Mouse (Mus musculus): Measurements from ENCODE around the gene Tgfb3. TPM values are rescaled to one million over a fixed set of nuclear protein-coding genes. Genes with fewer than 3 reads are reported as not detected.
A peak's percentile ranks its signal among the peaks of the same experiment; 100 is the strongest.

Tgfb3 gene
- 2.6 and 3.3 TPM in 2 replicates for polyA plus RNA-seq (2012; rRNA removed)

DNA sequence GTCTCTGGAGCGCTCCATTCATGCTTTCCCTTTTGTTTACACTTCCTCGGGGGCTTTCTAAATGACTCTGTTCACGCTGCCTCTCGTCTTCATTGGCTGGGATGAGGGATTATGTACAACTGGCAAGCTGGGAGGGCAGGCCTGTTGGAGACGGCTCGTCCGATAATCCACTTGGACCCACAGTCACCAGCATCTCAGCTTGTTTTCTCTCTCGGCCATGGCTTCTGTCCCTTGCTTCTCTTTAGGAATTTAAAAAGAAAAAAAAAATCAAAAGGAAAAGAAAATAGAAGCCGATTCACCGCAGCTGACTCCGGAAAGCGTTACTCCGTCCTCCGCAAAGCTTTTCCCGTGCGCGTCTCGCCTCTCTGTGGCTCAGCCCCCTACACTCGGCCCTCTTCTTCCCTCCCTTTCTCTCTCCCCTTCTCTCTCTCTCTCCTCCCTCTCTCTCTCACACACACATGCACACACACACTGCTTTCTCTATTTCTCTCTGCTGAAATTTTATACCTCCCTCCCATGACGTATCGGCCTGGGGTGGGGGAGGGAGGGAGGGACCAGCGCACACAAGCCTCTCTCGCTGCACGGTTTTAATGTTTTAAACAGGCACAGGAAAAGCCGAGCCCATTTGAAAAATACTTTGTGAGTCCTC, at the start of gene Tgfb3:
Gene Tgfb3 (minus strand): TSS at position 489 of the 649 bp plus-strand sequence.
- H3K27ac ChIP-seq (ENCODE audit: insufficient read depth, low read depth, low read length) = peak within 1 kb of the TSS; percentile 25; the same call in 1 of the 2 replicates
- WGBS = 7% methylated on average over 25 of the region's 25 CpGs
- peak within 1 kb of the TSS; percentile 54 for H3K4me3 ChIP-seq (ENCODE audit: insufficient read depth, low read depth, low read length)
- no peaks in the 10 kb centered on the region for H3K36me3 ChIP-seq (ENCODE audit: control insufficient read depth, insufficient read depth, low read length)
- no peak for TF ChIP-seq CTCF (conservative IDR thresholded peaks at IDR 0.05; ENCODE audit: insufficient read depth, insufficient read length, low read depth, low read length)
- no peak for TF ChIP-seq POLR2A (IDR thresholded peaks at IDR 0.05; ENCODE audit: low read depth, low read length)
- DNase-seq = peak; percentile 49
- H3K27me3 ChIP-seq (replicated peaks; ENCODE audit: control insufficient read depth, insufficient read depth, low read length) = no peaks in the 10 kb centered on the region
- H3K4me1 ChIP-seq (ENCODE audit: control insufficient read depth, insufficient read depth, low read length) = peaks cover 7% of the 10 kb centered on the region; the same call in 1 of the 2 replicates

DNA sequence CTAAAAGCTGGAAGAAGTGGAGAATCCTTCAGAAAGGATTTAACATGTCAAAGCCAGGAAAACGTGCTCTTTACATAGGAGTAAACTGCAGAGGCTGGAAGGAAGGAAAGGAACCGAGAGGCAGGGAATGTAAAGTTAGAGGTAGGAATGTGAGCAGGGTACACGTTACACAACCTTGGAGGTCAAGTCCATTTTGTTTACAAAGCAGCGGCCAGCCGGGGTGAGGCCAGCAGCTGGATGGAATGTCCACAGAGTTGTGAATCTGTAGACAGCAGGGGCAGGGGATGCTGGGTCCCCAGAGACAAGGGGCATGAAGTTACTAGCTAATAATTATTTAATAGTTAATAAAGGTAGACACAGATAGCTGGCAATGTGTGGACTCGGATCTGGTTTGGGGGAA, 49.3 kb upstream of the Tgfb3 start:
- peak; percentile 85 for DNase-seq
- WGBS = 32% methylated on average over 6 of the region's 6 CpGs
- Histone ChIP-seq H3K4me3 (ENCODE audit: insufficient read depth, low read depth, low read length) (no peak overlapping the region), H3K4me1 (ENCODE audit: control insufficient read depth, insufficient read depth, low read length) (no peaks in the 10 kb centered on the region), H3K27ac (ENCODE audit: insufficient read depth, low read depth, low read length) (peak overlapping the region; percentile 18), H3K36me3 (ENCODE audit: control insufficient read depth, insufficient read depth, low read length) (no peaks in the 10 kb centered on the region), H3K27me3 (replicated peaks; ENCODE audit: control insufficient read depth, insufficient read depth, low read length) (no peaks in the 10 kb centered on the region)
- TF ChIP-seq CTCF (conservative IDR thresholded peaks at IDR 0.05; ENCODE audit: insufficient read depth, insufficient read length, low read depth, low read length) (no peak), POLR2A (IDR thresholded peaks at IDR 0.05; ENCODE audit: low read depth, low read length) (no peak)

DNA sequence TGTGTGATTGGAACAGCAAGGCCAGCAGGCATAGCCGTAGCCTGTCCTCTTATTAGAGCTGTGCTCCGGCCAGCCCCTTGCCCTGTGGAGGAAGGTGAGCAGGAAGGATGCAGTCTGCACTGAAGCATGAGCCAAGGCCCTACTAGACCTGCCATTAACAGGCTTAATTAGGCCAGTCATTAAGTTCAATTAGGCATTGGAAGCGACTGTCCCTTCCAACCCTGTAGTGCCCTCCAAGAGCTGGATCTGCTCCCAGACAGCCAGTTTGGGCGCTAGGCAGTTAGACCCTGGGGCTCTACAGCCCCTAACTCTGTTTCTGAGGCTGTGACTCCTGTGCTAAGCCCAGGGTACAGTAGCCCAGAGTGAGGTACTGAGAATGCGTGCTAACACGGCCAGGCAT, 45.2 kb upstream of the Tgfb3 start:
- H3K27me3 ChIP-seq (replicated peaks; ENCODE audit: control insufficient read depth, insufficient read depth, low read length) = no peaks in the 10 kb centered on the region
- WGBS = 84% methylated on average over 6 of the region's 6 CpGs
- TF ChIP-seq POLR2A (IDR thresholded peaks at IDR 0.05; ENCODE audit: low read depth, low read length) (no peak), CTCF (conservative IDR thresholded peaks at IDR 0.05; ENCODE audit: insufficient read depth, insufficient read length, low read depth, low read length) (no peak)
- DNase-seq = no peak
- no peak overlapping the region for H3K27ac ChIP-seq (ENCODE audit: insufficient read depth, low read depth, low read length)
- H3K4me1 ChIP-seq (ENCODE audit: control insufficient read depth, insufficient read depth, low read length) = 0 out of 2 replicates have a peak, but pooled peaks cover 6% of the 10 kb centered on the region
- H3K36me3 ChIP-seq (ENCODE audit: control insufficient read depth, insufficient read depth, low read length) = no peaks in the 10 kb centered on the region
- no peak overlapping the region for H3K4me3 ChIP-seq (ENCODE audit: insufficient read depth, low read depth, low read length)

DNA sequence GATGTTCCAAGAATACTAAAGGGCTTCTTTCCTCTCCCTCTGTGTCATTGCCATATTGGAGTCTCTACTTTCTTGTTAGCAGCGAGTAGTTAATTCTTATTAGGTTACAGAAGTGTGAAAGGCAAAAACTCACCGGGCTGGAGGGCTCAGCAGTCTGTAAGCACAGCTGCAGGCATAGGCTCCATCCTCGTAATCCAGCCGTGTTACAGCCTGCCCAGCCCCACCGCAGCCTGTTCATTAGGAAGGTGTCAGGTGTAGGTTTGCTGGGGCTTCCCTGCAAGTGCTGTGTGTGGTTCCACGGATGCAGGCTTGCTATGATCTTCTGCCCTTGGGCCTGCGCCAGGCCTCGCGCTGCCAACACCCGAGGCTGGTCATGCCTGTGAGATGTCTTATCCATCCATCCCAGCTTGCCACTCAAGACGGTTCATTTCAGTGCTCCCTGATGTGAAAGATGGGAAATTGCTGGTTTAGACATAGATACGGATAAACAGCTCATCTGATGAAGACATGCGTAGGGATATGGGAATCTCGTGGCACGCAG, 37.5 kb upstream of the Tgfb3 start:
- DNase-seq = no peak
- no peaks in the 10 kb centered on the region for H3K36me3 ChIP-seq (ENCODE audit: control insufficient read depth, insufficient read depth, low read length)
- no peak overlapping the region for H3K4me3 ChIP-seq (ENCODE audit: insufficient read depth, low read depth, low read length)
- TF ChIP-seq POLR2A (IDR thresholded peaks at IDR 0.05; ENCODE audit: low read depth, low read length) = no peak
- H3K4me1 ChIP-seq (ENCODE audit: control insufficient read depth, insufficient read depth, low read length) = no peaks in the 10 kb centered on the region
- WGBS = 81% methylated on average over 15 of the region's 15 CpGs
- no peaks in the 10 kb centered on the region for H3K27me3 ChIP-seq (replicated peaks; ENCODE audit: control insufficient read depth, insufficient read depth, low read length)
- H3K27ac ChIP-seq (ENCODE audit: insufficient read depth, low read depth, low read length) = no peak overlapping the region

DNA sequence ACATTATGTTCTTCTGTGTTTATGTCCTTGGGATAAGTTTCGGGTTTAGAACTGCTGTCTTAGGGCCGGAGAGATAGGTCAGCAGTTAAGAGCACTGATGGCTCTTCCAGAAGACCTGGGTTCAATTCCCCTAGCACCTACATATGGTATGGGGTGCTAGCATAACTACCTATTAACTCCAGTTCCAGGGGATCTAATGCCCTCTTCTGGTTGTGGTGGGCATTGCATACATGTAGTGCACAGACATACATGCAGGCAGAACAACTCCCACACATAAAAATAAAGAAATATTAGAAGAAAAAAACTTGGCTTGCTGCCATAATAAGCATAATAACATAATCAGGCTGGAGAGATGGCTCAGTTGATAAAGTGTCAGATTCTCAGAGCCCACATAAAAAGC, 31.8 kb upstream of the Tgfb3 start:
- Histone ChIP-seq H3K4me1 (ENCODE audit: control insufficient read depth, insufficient read depth, low read length) (peaks cover 3% of the 10 kb centered on the region; the same call in 1 of the 2 replicates), H3K27ac (ENCODE audit: insufficient read depth, low read depth, low read length) (no peak overlapping the region), H3K36me3 (ENCODE audit: control insufficient read depth, insufficient read depth, low read length) (no peaks in the 10 kb centered on the region), H3K27me3 (replicated peaks; ENCODE audit: control insufficient read depth, insufficient read depth, low read length) (no peaks in the 10 kb centered on the region), H3K4me3 (ENCODE audit: insufficient read depth, low read depth, low read length) (no peak overlapping the region)
- TF ChIP-seq POLR2A (IDR thresholded peaks at IDR 0.05; ENCODE audit: low read depth, low read length) (no peak), CTCF (conservative IDR thresholded peaks at IDR 0.05; ENCODE audit: insufficient read depth, insufficient read length, low read depth, low read length) (no peak)
- 92% methylated on average over 2 of the region's 2 CpGs for WGBS
- DNase-seq = peak; percentile 63

DNA sequence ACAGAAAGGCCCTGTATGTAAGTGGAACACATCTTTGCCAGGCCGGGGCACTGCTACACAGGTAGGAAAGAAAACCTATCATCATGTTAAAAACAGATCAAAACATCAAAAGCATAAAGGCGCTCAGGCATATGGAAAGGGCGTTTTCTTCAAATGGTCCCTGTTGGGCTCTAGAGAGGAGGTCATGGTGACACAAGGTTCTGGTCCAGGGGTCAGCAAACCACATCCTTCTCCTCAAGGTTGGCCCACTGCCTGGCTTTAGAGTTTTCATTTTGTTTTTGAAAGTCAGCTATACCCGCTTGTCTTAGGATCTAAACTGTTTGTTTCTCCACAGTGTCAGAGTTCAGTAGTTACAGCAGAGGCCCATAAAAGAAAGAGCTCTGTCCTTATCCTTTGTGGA, 30.7 kb upstream of the Tgfb3 start:
- no peak for TF ChIP-seq CTCF (conservative IDR thresholded peaks at IDR 0.05; ENCODE audit: insufficient read depth, insufficient read length, low read depth, low read length)
- TF ChIP-seq POLR2A (IDR thresholded peaks at IDR 0.05; ENCODE audit: low read depth, low read length) = no peak
- Histone ChIP-seq H3K27ac (ENCODE audit: insufficient read depth, low read depth, low read length) (no peak overlapping the region), H3K27me3 (replicated peaks; ENCODE audit: control insufficient read depth, insufficient read depth, low read length) (no peaks in the 10 kb centered on the region), H3K4me1 (ENCODE audit: control insufficient read depth, insufficient read depth, low read length) (peaks cover 12% of the 10 kb centered on the region; the same call in 1 of the 2 replicates), H3K36me3 (ENCODE audit: control insufficient read depth, insufficient read depth, low read length) (no peaks in the 10 kb centered on the region), H3K4me3 (ENCODE audit: insufficient read depth, low read depth, low read length) (no peak overlapping the region)
- WGBS = 46% methylated on average over 4 of the region's 4 CpGs
- peak; percentile 60 for DNase-seq

DNA sequence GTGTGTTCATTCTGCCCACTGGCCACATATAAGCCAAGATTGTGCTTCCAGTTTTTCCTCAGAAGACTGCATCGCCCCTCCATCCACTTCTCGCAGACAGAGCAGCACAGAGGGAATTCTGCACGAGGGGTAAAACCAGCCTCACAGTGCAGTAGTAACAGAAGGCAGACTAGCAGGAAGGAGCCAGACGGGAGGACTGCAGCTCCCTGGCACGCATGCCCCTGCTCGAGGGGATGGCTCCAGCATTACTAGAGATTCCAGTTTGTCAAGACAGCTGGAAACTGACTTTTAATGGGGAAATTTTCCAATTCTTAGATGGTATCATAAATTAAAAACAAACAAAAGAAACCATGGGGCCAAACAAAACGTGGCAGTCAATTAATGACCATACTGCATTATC, 28.8 kb upstream of the Tgfb3 start:
- H3K36me3 ChIP-seq (ENCODE audit: control insufficient read depth, insufficient read depth, low read length) = no peaks in the 10 kb centered on the region
- no peak overlapping the region for H3K4me3 ChIP-seq (ENCODE audit: insufficient read depth, low read depth, low read length)
- H3K27me3 ChIP-seq (replicated peaks; ENCODE audit: control insufficient read depth, insufficient read depth, low read length) = no peaks in the 10 kb centered on the region
- H3K4me1 ChIP-seq (ENCODE audit: control insufficient read depth, insufficient read depth, low read length) = peaks cover 22% of the 10 kb centered on the region
- no peak for TF ChIP-seq POLR2A (IDR thresholded peaks at IDR 0.05; ENCODE audit: low read depth, low read length)
- no peak overlapping the region for H3K27ac ChIP-seq (ENCODE audit: insufficient read depth, low read depth, low read length)
- no peak for DNase-seq
- WGBS = 74% methylated on average over 7 of the region's 7 CpGs
